ENCODE assay signal across 9 mouse cellular contexts in genomic region chr4:141302428-141303401, GRCm38 (mm10). TPM values are rescaled to one million over a fixed set of nuclear protein-coding genes. Genes with fewer than 3 reads are reported as not detected.
A peak's percentile ranks its signal among the peaks of the same experiment; 100 is the strongest.
DNase-seq lines count a peak whose midpoint lies in the region; ATAC-seq and TF ChIP-seq lines count a peak whose summit lies in the region.
"Had no signal": no experiment of that assay in that cellular context is flagged by ENCODE, and none has a peak within 500 bp of the region (broad histone marks: within the 10 kb centered on the region; RNA-seq: fewer than 3 reads in every experiment).

No protein-coding gene starts in this region.

- peak overlapping the region; percentile 60 for H3ac ChIP-seq in myocyte (ENCODE audit: control insufficient read depth, insufficient read length)

- H3K4me2 ChIP-seq in embryonic facial prominence, embryonic 14.5 days (ENCODE audit: low read depth, low read length): peak overlapping the region; percentile 77
- peak overlapping the region; percentile 100 for H3K4me2 ChIP-seq in hindbrain, postnatal 0 days (ENCODE audit: low read depth, low read length)
- peak overlapping the region; percentile 91 for H3K4me2 ChIP-seq in myocyte (ENCODE audit: low read depth)

- H3K36me3 ChIP-seq in embryonic facial prominence, embryonic 14.5 days (ENCODE audit: control insufficient read depth, insufficient read depth, low read length): no peaks in the 10 kb centered on the region
- no peaks in the 10 kb centered on the region for H3K36me3 ChIP-seq in hindbrain, postnatal 0 days (ENCODE audit: insufficient read depth, low read length)
- no peaks in the 10 kb centered on the region for H3K36me3 ChIP-seq in myocyte (ENCODE audit: control insufficient read depth, insufficient read depth)

- peak overlapping the region; percentile 77 for H3K9ac ChIP-seq in embryonic facial prominence, embryonic 14.5 days (ENCODE audit: low read depth, low read length)
- no peak overlapping the region for H3K9ac ChIP-seq in hindbrain, postnatal 0 days (replicated peaks; ENCODE audit: low read length)

- H3K4me3 ChIP-seq in layer of hippocampus, adult 2 months: peak overlapping the region; percentile 71
- peak overlapping the region; percentile 63 for H3K4me3 ChIP-seq in embryonic facial prominence, embryonic 14.5 days (ENCODE audit: low read depth, low read length)
- H3K4me3 ChIP-seq in hindbrain, postnatal 0 days (ENCODE audit: low read length): peak overlapping the region; percentile 70
- peak overlapping the region; percentile 91 for H3K4me3 ChIP-seq in myocyte

- H3K9me3 ChIP-seq in embryonic facial prominence, embryonic 14.5 days (ENCODE audit: control insufficient read depth, low read length): no peaks in the 10 kb centered on the region
- H3K9me3 ChIP-seq in hindbrain, postnatal 0 days (ENCODE audit: low read length): no peaks in the 10 kb centered on the region

- no peak for TF ChIP-seq POLR2A in myocyte (IDR thresholded peaks at IDR 0.05; ENCODE audit: insufficient read length, low read depth)

- H3K4me1 ChIP-seq in embryonic facial prominence, embryonic 14.5 days (ENCODE audit: control insufficient read depth, insufficient read depth, low read length): peaks cover 10% of the 10 kb centered on the region; the same call in 1 of the 2 replicates
- 0 out of 2 replicates have a peak, but pooled peaks cover 7% of the 10 kb centered on the region for H3K4me1 ChIP-seq in hindbrain, postnatal 0 days (ENCODE audit: insufficient read depth, low read length)

- no peak overlapping the region for H3K27ac ChIP-seq in layer of hippocampus, adult 2 months
- H3K27ac ChIP-seq in embryonic facial prominence, embryonic 14.5 days (replicated peaks; ENCODE audit: low read depth, low read length): no peak overlapping the region
- H3K27ac ChIP-seq in hindbrain, postnatal 0 days: no peak overlapping the region

- peaks cover 23% of the 10 kb centered on the region for H3K27me3 ChIP-seq in embryonic facial prominence, embryonic 14.5 days (replicated peaks; ENCODE audit: control insufficient read depth, insufficient read depth, low read length)
- peaks cover 17% of the 10 kb centered on the region for H3K27me3 ChIP-seq in hindbrain, postnatal 0 days (ENCODE audit: insufficient read depth, low read length)
- H3K27me3 ChIP-seq in myocyte (ENCODE audit: control insufficient read depth, insufficient read depth, insufficient read length): no peaks in the 10 kb centered on the region

- TF ChIP-seq CTCF in layer of hippocampus, adult 2 months (conservative IDR thresholded peaks at IDR 0.05): no peak
- TF ChIP-seq CTCF in hindbrain, postnatal 0 days (IDR thresholded peaks at IDR 0.05; ENCODE audit: low read depth): no peak

- peaks cover 62% of the 10 kb centered on the region for H3K79me2 ChIP-seq in myocyte (ENCODE audit: control insufficient read depth, insufficient read depth)

- no peak for DNase-seq in layer of hippocampus, adult 2 months (ENCODE audit: low spot score in 2 of 2)
- DNase-seq in layer of hippocampus, postnatal 36 days: no peak
- no peak for DNase-seq in embryonic facial prominence, embryonic 14.5 days (ENCODE audit: low spot score)
- DNase-seq in hindbrain, postnatal 0 days (ENCODE audit: low spot score): no peak
- DNase-seq in gastrocnemius, adult 18-20 months (ENCODE audit: low spot score): no peak
- no peak for DNase-seq in cerebellum, adult 9-11 months
- no peak for DNase-seq in layer of hippocampus, adult 18-20 months (ENCODE audit: low spot score in 2 of 2)
- DNase-seq: adrenal gland, adult 8-10 months had no signal

- ATAC-seq in embryonic facial prominence, embryonic 14.5 days (ENCODE audit: low read depth): no peak
- no peak for ATAC-seq in hindbrain, postnatal 0 days

- 15% methylated on average over 23 of the region's 27 CpGs for WGBS in embryonic facial prominence, embryonic 14.5 days
- WGBS in hindbrain, postnatal 0 days: 16% methylated on average over 27 of the region's 27 CpGs

TF ChIP-seq in myocyte, 11 proteins besides CTCF, POLR2A, EP300 and RAD21:
- TF ChIP-seq MYOD1 (IDR thresholded peaks at IDR 0.05; ENCODE audit: control insufficient read depth in 1 of 3, insufficient read length in 2 of 3, low read depth in 2 of 3) (peak in 2 of 3 experiments; percentile 20 to 34), E2F4 (IDR thresholded peaks at IDR 0.05; ENCODE audit: insufficient read depth) (no peak), REST (IDR thresholded peaks at IDR 0.05; ENCODE audit: insufficient read depth, insufficient read length) (no peak), MYOG (IDR thresholded peaks at IDR 0.05; ENCODE audit: control insufficient read depth in 1 of 3, insufficient read depth in 1 of 3, insufficient read length in 2 of 3, low read depth in 2 of 3) (peak in 2 of 3 experiments; percentile 5 to 72), USF1 (IDR thresholded peaks at IDR 0.05; ENCODE audit: low read depth) (no peak)

RNA-seq across cellular contexts. Expression of gene Epha2, which starts 1.7 kb away (rescaled TPM):
- 1 to 10 TPM in 1 of 2 experiments, under 1 TPM in 1; 0.86 to 1.3 TPM for total RNA-seq in layer of hippocampus, adult 2 months (2021)
- total RNA-seq in layer of hippocampus, postnatal 36 days (2021): 1 to 10 TPM; 1.3 to 1.7 TPM
- polyA plus RNA-seq in embryonic facial prominence, embryonic 14.5 days (2014; fragmentation: Nextera tagmentation; extraction: Ambion mirVana): 2.1 and 4.2 TPM in 2 replicates
- 1.6 and 3.5 TPM in 2 replicates for total RNA-seq in hindbrain, postnatal 0 days (2014; rRNA removed)
- 0.44 and 0.46 TPM in 2 replicates for polyA plus RNA-seq in hindbrain, postnatal 0 days (2015; fragmentation: Nextera tagmentation; extraction: Ambion mirVana)
- 46.8 TPM for polyA plus RNA-seq in myocyte (2012; fragmentation: generic; extraction: Trizol)
- total RNA-seq in gastrocnemius, adult 18-20 months (2021): 1 to 10 TPM; 1.6 to 2.9 TPM
- 1 to 10 TPM in 1 of 2 experiments, under 1 TPM in 1; 0.99 to 1.4 TPM for total RNA-seq in layer of hippocampus, adult 18-20 months (2021)
